Mouse (Mus musculus) CD4-positive, CD25-positive, alpha-beta regulatory T cell, adult 4 months (primary cell): ENCODE data around the gene Aktip. TPM values are rescaled to one million over a fixed set of nuclear protein-coding genes. Genes with fewer than 3 reads are reported as not detected.

ENCODE experiments used
- ATAC-seq: one replicate; pipeline ENCODE4 v1.8.0; 2017
- polyA plus RNA-seq, 2 experiments: library from polyadenylated mRNA; unstranded; fragments of 100-300 nt; shearing (Covaris generic); gene quantifications; one replicate each; pipeline ENCODE4 v1.2.1; 2017

Aktip gene
- polyA plus RNA-seq, 2 experiments from 2014 or later = 31.2 to 37.6 TPM

DNA sequence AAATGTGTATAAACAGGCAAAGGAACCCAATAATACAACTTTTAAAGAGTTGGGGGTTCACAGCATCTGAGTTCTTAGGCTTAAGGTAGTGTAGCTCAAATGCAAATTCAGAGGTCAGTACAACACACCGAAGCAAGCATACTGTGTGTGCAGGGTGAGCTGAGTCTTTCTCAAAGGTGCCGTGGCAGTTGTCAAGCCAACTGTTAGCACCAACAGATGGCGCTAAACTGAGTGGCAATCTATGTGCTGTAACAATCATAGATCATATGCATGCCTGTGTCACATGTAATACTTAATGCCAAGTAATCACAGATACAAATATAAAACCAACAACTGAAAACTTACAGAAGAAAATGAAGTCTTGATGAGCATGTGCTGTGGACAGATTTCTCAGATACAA is 81.6 kb downstream of the Aktip start:
- peak; percentile 65 for ATAC-seq

DNA sequence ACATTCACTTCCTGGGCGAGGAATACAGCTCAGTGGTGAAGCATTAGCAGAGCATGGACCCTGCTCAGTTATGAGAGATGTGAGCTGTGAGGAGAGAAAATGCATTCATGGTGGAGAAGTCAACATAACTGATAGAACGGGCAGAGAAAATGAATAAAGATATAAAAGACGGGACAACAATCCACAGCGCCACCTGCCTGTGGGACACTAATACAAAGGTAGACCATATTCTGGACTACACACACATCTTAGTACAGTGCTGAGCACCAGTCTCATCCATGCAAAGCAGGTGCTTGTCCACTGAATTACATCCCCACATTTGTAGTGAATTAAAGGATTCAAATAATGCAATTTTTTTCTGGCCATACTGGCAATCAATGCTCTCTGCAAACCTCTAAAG is 82.2 kb downstream of the Aktip start:
- no peak for ATAC-seq

DNA sequence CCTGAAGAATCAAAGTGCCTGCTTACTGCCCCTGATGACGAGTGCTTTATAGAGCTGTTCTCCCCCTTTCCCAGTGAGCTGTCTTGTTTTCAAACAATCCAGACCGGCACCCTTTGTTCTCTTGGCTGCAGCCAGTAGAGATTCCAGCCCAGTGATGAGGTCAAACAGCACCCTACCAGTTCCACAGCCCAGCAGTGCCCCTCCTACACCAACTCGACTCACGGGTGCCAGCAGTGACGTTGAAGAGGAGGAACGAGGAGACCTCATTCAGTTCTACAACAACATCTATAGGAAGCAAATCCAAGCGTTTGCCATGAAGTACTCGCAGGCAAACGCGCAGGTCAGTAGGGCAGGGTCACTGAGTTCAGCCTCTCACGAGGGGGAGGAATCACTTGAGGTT is 84.9 kb downstream of the Aktip start:
- ATAC-seq = no peak

DNA sequence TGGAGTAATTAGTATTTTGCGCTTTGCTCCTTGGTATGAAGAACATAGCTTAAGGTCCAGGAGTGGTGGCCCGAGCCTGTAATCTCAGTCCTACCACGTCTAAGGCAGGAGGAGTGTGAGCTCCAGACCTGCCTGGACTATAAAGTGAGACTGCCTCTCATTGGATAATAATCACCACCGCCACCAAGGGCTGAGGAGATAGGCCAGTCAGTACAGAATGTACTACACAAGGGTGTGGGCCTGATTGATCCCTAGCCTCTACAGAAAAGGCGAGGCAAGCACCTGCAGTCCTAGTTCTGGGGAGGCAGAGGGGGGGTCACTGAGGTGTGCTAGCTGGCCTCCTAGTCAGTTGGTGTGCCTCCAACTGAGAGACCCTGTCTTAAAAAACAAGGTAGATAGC is 85.3 kb downstream of the Aktip start:
- no peak for ATAC-seq

DNA sequence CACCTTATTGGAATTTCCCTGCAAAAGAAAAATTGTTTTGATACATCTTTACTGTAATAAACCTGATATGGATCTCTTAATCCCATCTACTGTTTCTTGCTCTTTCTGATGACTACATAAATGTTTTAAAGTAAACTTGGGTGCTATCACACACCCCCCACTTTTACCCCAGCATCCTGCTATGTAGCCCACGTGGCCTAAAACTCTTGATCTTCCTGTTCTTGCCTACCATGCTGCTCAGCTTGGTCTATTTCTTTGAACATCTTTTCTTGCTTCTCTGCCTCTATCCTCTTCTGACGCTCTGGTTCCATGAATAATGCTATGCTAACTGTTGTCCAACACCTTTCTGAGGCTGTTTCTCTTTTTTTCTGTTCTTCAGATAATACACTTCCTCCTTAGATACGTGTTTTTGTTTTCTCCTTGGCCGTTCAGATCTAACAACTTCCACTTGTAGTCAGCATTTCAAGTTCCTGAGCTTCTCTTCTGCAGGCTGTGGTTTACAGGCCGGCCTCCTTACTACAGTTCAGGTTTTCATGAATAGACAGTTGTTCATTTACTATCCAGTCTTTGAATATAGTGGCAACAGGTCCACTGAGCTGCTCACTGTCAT is 87.8 kb downstream of the Aktip start:
- ATAC-seq = peak; percentile 65

DNA sequence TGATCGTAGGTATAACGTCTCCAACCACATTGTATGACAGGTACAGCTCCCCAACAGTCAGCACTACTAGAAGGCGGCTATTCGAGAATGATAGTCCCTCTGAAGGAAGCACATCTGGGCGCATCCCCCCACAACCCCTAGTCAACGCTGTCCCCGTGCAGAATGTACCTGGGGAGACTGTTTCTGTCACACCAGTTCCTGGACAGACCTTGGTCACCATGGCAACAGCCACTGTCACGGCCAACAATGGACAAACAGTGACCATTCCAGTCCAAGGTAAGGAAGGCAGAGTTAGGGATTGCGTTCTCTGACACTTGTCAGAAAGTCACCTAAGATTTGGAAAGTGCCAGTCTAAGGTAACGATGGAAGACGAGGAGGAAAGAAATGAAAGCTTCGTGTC is 93.5 kb downstream of the Aktip start:
- ATAC-seq = no peak

DNA sequence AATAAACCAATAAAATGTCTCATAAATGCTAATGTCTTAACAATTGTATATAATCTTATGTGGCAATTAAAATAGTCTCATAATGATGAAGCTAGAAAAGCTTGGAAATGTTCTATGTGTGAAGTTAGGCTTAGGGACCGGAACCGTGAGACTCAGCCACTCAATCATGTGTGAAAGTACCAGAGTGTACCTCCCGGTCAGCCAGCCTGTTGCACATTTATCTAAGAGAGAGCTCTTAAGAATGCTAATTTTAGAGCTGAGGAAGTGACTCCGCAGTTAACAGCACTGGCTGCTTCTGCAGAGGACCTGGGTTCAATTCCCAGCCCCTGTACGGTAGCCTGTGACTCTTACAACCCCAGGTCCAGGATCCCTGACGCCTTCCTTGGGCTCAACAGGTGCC is 101.7 kb downstream of the Aktip start:
- ATAC-seq = no peak

DNA sequence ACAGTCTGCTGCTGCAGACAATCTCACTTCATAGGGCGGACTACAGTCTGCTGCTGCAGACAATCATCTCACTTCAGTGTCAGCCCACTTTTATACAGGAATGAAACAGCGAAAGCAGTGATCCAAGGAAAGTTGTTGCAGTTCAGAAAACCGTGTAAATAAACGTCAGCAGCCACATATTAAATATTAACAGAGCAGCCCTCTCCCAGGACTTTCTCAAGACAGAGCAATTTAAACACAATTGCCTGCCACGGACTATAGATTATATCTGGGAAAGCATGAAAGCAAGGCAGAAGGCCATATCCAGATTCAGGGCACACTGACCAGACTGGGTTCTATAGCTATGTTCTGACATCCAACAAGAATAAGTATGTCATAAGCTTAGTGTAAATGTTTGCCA is 105.6 kb downstream of the Aktip start:
- ATAC-seq = no peak

DNA sequence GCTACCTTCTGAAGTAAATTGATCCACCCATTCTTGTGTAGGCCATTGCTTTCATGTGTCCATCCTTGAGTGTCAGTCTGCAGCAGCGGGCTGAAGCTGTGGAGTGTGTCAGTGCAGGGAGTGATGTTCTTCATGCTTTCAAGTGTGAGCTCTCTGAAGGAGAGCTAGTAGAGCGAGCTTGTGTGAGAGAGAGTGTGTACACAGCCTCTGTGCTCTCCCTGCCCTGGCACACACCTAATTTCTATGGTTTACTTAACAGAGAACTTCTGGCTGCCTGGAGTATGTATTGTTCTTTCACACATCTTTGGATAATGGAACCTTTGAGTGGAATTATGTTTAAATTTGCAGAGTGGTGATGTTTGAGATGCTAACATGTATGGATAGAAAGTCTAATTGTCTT is 110.2 kb downstream of the Aktip start:
- no peak for ATAC-seq

DNA sequence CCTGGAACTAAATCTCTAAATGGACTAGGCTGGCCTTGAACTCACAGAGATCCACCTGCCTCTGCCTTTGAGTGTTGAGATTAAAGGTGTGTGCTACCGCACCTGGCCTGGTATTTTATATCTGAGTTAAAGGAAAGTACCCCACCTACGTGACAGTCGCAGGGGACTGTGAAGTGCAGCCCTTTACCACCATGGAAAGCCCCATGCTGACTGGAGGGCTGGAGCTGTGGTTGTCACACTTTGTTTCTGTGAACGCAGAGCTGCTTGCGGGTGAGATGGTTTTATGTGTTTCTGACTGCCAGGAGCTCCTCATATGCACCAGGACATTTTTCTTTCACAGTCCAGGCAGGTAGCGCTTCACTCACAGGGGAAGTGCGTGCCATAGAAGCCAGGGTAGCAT is 111.3 kb downstream of the Aktip start:
- ATAC-seq = peak; percentile 51

DNA sequence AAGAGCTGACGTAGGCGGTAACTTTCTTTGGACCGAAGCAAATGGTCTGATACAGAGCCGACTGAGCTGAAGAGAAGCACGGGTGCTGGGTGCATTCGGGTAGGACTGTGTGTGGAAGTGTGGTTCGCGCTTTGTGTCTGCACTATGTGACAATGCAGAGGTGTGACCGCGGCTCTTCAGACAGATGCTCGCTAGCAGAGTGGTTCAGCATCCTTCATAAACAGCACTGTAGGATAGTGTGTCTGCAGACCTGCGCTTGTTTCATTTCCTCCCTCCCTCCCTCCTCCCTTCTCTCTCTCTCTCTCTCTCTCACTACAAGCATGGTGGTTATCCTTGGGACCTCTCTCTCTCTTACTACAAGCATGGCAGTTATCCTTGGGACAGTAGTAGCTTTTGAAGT is 117.3 kb downstream of the Aktip start:
- ATAC-seq = peak; percentile 56

DNA sequence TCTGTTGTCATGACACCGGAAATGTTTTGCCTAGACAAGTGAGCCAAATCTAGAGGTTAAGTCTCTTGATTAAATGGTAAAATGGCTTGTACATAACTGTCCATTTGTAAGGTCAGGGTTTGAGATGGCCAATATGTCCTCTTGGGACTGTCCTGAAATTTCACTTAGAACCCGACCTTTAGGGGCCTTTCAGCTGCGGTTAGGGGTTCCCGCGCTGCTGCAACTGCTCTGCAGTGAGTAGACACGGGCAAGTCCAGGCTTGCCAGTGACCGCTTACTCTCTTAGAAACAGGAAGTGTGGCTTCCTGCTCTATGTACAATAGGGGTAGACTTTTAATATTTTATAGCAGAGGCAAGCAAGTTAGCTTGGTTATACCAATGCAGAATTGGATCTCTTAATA is 117.9 kb downstream of the Aktip start:
- ATAC-seq = peak; percentile 56

DNA sequence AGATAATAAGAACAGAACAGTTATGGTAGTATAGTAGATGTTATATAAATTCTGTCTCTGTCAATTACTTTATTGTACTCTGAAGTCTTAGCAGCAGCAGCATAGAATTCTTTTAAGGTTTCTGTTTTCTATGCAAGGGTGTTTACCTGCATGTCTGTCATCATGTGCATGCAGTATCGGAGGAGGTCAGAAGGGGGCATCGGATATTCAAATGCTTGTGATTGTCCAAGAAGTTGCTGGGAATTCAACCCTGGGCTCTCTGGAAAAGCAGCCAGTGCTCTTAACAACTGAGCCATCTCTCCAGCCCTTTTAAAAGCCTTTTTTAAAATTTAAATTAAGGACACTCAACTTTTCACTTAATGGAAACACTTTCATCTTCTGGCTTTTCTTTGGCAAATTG is 120.1 kb downstream of the Aktip start:
- ATAC-seq = no peak

DNA sequence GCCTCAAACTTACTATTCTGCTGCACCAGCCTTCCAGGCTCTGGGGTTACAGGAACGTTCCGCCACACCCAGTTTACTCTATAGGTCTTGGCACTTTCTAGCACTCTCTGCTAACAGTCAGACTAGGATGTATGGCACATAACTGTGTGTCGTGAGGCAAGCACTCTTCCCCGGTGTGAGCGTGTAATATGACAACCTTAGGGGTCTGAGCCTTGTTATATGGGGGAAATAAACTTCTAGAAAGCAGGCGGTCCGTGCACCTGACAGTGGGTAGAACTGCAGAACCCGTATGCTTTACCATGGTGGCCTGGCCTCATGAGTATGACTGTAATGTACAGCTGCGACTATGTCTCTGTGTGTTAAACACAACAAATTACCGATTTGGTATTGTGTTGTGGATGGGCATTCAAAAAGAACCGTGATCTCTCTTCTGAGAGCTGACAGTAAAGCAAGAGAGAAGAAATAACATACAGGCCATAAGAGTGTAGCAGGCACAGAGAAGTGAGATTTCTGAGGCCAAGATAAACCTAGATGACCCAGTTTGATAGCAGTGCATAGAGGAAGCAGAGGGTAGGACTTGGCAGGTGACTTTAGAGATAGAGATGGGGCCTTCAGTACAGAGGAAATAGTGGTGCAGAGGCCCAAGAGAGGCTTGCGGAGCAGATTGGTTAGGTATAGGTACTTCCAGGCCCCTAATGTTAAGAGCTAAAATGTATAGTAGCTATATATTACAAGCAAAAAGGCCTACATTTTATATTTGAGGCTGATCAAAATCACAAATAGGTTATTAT is 122.5 kb downstream of the Aktip start:
- ATAC-seq = peak; percentile 76

DNA sequence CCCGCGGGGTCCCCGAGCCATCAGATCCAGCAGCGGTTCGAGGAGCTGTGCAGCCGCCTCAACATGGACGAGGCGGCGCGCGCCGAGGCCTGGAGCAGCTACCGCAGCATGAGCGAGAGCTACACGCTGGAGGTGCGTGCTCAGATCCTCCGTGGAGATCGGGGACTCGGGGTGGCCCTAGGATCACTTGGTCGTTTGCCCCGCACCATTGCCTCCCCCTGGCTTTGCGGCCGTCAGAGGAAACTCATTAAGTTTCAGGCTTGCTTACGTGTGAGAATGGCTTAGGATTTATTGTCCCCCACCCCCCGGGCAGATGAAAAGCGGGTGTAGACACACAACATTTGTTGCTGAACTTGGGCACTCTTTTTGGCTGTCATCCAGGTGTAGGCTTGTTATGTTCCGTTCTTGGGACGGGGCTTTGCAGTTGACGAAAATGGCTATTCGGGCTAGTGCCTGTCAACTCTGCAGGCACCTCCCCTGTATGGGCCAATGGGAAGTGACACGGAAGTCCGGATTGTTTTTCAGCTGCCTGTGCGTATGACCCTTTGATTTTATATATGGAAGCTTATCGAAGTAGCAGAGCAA is 129.4 kb downstream of the Aktip start:
- peak; percentile 87 for ATAC-seq

DNA sequence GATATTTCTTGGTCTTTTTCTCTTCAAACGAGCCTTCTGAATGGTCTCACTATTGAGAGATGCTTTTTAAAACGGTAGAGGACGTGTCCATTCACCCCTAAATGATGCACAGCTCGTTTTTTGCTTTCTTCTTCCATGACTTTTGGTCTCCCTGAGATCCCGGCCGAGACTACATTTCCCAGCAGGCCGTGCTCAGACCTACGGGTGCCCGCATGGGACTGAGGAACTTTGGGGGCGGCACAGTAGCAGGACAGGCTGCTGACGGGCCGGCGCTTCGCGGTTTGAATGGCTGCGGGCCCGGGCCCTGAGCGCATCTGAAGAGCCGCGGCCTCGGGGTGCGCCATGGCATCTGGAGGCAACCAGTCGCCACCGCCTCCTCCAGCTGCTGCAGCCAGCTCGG is 129.9 kb downstream of the Aktip start, which contains the start of gene Rbl2:
Gene Rbl2, plus strand, starts transcription at position 224 of the 400 bp plus-strand sequence.
- ATAC-seq = peak; percentile 79

DNA sequence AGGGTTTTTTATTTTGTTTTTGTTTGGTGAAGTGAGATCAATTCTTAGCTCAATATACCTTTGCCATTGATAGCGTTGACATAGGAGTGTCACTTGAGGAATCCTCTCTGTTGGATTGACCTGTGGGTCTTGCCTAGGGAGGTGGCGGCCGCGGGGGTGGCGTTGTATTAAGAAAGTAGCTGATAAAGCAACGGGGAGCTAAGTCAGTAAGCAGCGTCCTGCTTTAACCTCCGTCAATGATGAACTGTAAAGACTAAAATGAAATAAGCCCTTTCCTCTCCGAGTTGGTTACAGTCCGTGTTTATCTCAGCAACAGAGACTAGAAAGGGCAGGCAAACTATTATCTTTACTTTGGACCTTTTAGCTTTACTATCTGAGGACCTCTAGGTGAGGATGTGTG is 130.4 kb downstream of the Aktip start:
- peak; percentile 4 for ATAC-seq

DNA sequence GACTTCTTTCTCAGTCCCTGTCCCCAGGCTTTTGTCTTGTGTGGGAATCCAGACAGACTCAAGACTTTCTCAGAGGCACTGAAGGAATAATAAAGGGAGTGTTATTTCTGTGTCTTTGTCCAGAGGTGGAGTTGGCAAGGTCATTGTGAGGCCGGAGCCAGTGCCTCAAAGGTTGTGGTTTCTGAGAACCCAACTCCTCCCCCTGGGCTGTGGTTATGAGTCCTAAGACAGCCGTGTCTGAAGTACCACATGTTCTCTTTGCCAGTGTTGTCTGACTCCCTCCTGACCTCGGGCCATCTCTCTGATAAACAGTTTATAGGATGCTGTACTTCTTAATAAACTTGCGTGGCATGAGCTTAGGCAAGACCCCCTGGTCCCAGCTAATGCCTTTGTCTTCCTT is 134.6 kb downstream of the Aktip start:
- ATAC-seq = no peak

Other genes with a start within 250 kb of the Aktip start
- 10 to 100 TPM; 65.5 to 74.2 TPM for gene Rbl2, start 129.9 kb downstream of the Aktip start, polyA plus RNA-seq
- 1 to 10 TPM; 2.6 to 2.7 TPM for gene Rpgrip1l, start 113.3 kb upstream of the Aktip start, polyA plus RNA-seq
- 100 to 1,000 TPM in 1 of 2 experiments, 10 to 100 TPM in 1; 86.2 to 118 TPM for gene Fto, start 113.5 kb upstream of the Aktip start, polyA plus RNA-seq